Mouse (Mus musculus): ENCODE measurements around the gene Tspan10.
A peak's percentile ranks its signal among the peaks of the same experiment; 100 is the strongest.
"Not testable (repeated sequence)": the region's sequence is repeated elsewhere in the genome, so short reads cannot be mapped to it uniquely, and the experiment has no call there.

The Tspan10 gene

GRCm38 (mm10) chr11:120442344-120442743 lies at the start of gene Tspan10:
Tspan10 (plus strand) TSS chr11:120442644.
- DNase-seq: no peak

GRCm38 (mm10) chr11:120395661-120396060 lies 46.8 kb upstream of the Tspan10 start:
- no peak for DNase-seq

- DNase-seq: no peak
Measured at GRCm38 (mm10) chr11:120397602-120398001, 44.8 kb upstream of the Tspan10 start.

DNA sequence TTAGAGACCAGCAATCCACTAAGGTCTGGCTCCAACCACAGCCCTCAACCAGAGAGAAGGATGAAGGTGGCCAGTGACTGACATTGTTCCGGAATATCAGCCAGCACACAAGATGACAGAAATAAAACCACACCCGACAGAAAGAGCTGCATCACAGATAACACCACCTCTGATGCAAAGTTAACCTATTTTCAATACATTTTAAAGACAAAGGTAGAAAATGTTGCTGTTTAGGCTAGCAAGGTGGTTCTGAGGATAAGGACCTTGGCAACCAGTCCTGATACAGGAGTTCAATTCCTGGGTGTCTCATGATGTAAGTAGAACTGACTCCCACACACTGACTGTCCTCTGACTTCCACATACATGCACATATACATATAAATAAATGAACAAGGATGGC lies 43.1 kb upstream of the Tspan10 start:
- no peak for DNase-seq

- DNase-seq: no peak
Measured at GRCm38 (mm10) chr11:120404814-120405213, 37.6 kb upstream of the Tspan10 start.

GRCm38 (mm10) chr11:120405867-120406266 lies 36.6 kb upstream of the Tspan10 start:
- no peak for DNase-seq

DNA sequence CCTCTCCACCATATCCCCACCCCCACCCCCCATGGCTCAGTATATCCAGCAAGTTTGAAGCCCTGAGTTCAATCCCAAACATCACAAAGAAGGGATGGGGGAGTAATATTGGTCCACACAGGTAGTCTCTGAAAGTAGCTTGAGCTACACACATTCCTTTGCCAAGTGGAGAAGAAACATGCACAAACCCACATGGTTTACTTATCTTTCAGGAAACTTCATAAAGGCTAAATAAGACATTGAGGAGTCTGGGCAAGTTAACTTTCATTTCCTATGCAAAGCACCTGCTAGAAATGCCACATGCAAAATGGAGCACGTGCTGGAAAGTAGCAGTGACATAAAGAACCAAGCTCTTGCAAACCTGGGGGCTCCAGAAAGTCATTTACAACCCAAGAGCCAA lies 36.0 kb upstream of the Tspan10 start:
- no peak for DNase-seq

- not testable (repeated sequence) for DNase-seq
Measured at GRCm38 (mm10) chr11:120413621-120414020, 28.8 kb upstream of the Tspan10 start.

DNA sequence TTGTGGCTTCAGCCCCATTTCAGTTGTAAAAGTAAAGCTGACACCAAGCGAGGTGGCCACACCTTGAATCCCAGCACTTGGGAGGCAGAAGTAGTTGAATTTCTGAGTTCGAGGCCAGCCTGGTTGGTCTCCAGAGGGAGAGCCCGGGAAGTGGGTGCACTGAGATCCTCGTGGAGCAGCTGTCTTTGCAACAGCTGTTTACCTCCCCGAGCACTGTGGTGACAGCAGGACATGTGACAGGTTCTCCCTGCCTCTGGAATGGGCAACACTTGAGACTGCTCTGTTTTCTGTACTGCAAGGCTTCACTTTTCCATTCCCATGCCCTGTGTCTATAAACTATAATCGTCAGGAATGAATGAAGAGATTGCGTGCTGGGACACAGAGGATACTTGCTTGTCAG lies 24.6 kb upstream of the Tspan10 start:
- DNase-seq: no peak

DNA sequence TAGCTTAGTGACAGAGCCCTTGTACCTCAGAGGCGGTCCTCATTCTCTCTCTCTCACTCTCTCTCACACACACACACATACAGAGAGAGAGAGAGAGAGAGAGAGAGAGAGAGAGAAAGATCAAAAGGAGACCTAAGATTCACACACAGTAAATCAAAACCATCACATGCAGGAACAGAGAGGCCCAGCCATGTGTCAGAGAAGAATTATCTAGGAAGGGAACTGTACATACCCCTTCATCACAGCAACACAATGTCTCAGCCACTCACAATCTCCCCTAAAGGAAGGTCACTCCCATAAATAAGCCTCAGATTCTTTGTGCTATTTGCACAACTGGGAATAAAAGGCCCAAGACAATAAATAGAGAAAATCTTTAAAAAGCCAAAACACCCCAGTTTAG lies 23.9 kb upstream of the Tspan10 start:
- no peak for DNase-seq

GRCm38 (mm10) chr11:120422651-120423568 lies 19.5 kb upstream of the Tspan10 start:
- no peak for DNase-seq

DNA sequence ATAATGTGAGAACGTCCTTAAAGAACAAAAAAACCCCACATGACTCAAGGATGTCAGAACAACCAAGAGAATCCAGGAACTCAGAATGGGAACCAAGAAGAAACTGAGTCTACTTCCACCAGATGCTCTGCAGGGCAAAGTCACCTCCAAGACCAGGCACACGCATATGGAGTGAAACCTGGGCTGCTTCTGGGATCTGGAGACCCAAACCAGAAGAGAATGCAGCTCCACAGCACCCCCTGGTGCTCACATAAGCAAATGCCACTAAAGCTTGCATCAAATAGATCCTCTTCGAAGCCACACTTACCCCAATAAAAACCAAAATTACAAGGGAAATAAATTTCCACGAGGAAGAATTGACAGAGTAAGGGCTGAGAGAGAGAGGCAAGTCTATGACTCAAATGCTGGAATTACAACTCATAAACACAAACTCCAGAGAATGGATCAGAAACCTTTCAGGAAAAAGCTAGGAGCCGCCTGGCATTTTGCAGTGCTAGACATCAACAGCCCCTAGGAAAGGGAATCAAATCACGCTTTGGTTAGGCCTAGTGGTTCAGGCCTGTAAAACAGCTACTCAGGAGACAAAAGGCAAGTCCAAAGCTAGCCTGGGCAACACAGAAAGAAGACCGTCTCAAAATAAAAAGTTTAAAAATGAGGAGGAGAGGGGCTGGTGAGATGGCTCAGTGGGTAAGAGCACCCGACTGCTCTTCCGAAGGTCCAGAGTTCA lies 18.7 kb upstream of the Tspan10 start:
- DNase-seq: peak; percentile 48

DNA sequence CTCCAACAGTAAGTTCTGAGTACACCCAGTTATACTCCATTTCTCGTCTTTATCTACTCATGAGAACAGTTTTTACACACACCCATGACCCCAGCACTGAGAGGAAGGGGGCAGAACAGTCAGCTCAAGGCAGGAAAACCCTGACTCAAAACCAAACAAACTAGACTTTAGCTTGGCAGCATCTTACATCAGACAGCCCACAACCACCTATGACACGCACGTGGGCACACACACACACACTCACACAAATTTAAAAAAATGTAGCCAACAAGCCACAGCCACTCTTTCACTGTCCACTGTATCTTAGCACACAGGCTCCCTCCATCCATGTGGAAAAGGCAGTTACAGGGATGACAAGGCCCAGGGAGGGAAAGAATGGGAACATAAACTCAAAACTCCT lies 15.7 kb upstream of the Tspan10 start:
- no peak for DNase-seq

GRCm38 (mm10) chr11:120437152-120437856 lies 5.1 kb upstream of the Tspan10 start, which contains the start of gene Nploc4:
Nploc4 (minus strand) TSS chr11:120437708.
- peak; percentile 84 for DNase-seq

DNA sequence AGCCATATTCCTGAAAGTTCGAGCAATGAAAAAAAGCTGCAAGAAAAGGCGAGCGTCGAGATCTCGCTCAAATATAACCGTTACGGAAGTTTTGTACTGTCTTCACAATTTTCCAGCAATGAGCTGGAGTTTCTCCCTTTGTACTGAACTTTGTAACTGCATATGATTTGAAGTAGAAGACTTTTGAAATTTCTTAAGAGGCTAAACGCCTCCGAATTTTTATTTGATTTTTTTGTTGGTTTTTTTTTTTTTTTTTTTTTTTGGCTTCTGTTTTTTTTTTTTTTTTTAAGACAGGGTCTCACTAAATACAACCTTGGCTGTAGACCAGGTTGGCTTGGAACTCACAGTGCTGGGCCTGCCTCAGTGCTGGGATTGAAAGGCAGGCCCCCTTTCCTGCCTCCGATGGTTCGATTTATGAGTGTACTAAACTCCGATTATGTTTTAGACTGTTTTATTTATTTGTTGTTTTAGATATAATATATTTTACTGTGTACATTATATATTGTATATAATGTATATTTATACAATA lies 4.5 kb upstream of the Tspan10 start:
- DNase-seq: no peak

DNA sequence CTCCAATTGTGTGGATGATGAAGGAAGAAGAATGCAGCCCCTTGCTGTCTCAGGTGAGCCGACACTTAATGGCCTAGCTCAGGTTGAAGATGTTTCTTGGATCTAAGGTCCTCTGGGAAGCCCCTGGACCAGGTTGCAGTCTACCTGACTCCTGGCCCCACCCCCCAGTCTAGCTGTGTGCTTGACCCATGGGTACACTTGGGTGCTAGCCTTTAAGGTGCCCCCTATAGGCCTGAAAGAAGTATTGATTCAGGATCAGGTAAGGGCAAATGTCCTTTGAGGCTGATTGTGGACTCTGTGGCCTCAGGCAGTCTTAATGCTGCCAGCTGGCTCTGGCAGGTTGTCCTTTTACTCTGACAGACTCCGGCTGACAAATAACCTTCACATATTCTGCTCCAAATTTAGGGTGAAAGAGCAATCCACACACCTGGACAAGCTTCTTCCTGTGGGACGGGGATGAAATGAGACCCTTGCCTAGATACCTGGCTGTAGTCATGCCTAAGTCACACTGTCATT lies 379 bp downstream of the Tspan10 start:
- no peak for DNase-seq

DNA sequence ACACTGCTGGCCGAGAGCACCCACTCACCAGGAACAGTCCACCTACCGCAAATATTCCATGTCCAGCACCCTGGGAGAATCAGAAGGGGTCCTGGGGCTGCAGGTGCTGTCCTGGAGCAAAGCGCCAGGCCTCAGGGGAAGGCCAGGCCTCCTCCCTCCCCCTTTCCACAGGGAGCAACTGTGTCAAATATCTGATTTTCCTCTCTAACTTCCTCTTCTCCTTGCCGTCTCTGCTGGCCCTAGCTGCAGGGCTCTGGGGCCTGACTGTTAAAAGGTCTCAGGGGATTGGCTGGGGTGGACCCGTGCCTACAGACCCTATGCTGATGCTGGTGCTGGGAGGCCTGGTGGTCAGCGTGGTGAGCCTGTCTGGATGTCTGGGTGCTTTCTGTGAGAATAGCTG lies 1.7 kb downstream of the Tspan10 start:
- no peak for DNase-seq

GRCm38 (mm10) chr11:120445475-120445874 lies 3.0 kb downstream of the Tspan10 start:
- DNase-seq: no peak

DNA sequence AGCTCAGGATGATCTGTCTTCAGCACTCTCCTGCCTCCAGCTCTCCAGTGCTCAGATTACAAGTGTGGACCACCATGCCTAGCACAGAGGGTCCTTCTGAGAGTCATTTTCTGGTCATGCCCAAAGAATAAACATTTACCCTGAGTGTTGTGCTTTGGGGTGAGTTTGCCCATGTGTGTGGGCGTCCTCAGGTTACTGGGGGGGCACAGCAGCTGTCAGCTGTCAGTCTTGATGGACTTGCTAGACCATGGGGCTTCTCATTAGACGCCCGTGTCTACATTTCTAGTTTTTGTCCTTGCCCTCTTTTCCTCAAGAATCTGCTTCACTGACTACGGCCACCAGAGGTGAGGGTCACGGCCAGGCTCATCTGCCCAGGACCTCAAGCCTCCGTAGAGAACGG lies 4.7 kb downstream of the Tspan10 start:
- no peak for DNase-seq

DNA sequence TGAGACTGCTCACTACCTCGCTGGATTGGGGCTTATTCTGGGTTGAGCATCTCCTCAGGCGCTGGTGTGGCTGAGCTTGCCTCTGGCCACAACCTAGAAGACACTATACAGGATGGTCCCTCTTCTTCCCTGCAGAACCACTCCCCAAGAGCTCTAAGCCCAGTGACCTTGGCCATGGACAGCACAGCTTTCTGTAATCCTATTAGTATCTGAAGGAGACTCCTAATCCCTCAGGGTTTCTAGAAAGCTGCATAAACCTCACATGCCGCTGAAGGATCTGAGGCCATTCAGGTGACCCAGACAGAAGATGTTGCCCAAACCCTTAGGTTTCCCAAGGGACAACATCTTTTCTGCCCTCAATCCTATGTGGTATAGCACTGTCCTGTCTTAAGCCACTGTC lies 9.8 kb downstream of the Tspan10 start:
- DNase-seq: no peak

- no peak for DNase-seq
Measured at GRCm38 (mm10) chr11:120453306-120453705, 10.9 kb downstream of the Tspan10 start, which contains the start of gene Pde6g. Pde6g (minus strand) TSS chr11:120453500.

- no peak for DNase-seq
Measured at GRCm38 (mm10) chr11:120454965-120455364, 12.5 kb downstream of the Tspan10 start.

DNA sequence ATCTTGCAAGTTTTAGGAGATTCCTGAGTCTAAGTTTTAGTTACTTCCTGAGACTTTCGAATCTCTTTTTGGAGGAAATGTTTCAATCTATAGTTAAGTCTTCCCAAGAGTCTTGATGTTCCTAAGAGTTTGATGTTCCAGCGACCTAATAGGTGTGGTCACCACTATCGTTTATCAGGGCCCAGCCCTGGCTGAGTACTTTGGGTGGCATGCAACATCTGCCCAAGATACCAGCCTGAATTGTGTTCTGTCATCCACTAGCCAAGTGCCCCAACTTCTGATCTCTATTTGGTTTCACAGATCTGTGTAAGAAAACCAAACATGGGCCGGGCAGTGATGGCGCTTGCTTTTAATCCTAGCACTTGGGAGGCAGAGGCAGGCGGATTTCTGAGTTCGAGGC lies 13.0 kb downstream of the Tspan10 start:
- DNase-seq: no peak

Data from cerebellum, adult 11 months (tissue).